Mouse (Mus musculus) kidney, adult 2 months (tissue): ENCODE data around the gene Asic1. TPM values are rescaled to one million over a fixed set of nuclear protein-coding genes. Genes with fewer than 3 reads are reported as not detected.
A peak's percentile ranks its signal among the peaks of the same experiment; 100 is the strongest.

Source experiments
- DNase-seq: peaks from one replicate; pipeline ENCODE4 v3.0.0; 2021
- H3K27ac ChIP-seq: fragments of 200-500 bp; 2 replicates; pipeline ENCODE4 v1.5.1; 2012; ENCODE audit warnings: low read depth, low read length, control low read depth, inconsistent platforms; ENCODE audit not compliant: insufficient read depth
- H3K27me3 ChIP-seq: fragments of 200-500 bp; replicated peaks from 2 replicates; pipeline ENCODE4 v1.6.1; 2012; ENCODE audit warnings: mild to moderate bottlenecking, moderate library complexity, low read length, inconsistent platforms; ENCODE audit not compliant: control insufficient read depth, insufficient read depth
- H3K36me3 ChIP-seq: fragments of 200-500 bp; 2 replicates; pipeline ENCODE4 v1.6.1; 2012; ENCODE audit warnings: mild to moderate bottlenecking, moderate library complexity, low read length, inconsistent platforms; ENCODE audit not compliant: control insufficient read depth, insufficient read depth
- H3K4me1 ChIP-seq: fragments of 200-500 bp; 2 replicates; pipeline ENCODE4 v1.6.1; 2011; ENCODE audit warnings: low read length; ENCODE audit not compliant: control insufficient read depth, insufficient read depth
- H3K4me3 ChIP-seq: fragments of 200-500 bp; 2 replicates; pipeline ENCODE4 v1.5.1; 2011; ENCODE audit warnings: mild to moderate bottlenecking, low read depth, low read length, control low read depth; ENCODE audit not compliant: insufficient read depth
- CTCF ChIP-seq: fragments of 200-500 bp; conservative IDR thresholded peaks from 2 replicates; pipeline ENCODE4 v1.5.1; 2011; ENCODE audit warnings: low read depth, mild to moderate bottlenecking, control low read depth, low read length, moderate library complexity, mixed read lengths; ENCODE audit not compliant: insufficient read depth, insufficient read length
- POLR2A ChIP-seq: fragments of 200-500 bp; IDR thresholded peaks from one replicate; pipeline ENCODE4 v1.6.1; 2011; ENCODE audit warnings: low read depth, low read length, control low read depth
- WGBS: fragments of 180-500 bp; shearing (Covaris S2); methylation state at CpG from one replicate; pipeline ENCODE4 v1.1.7; 2018; 5-methylcytosine and 5-hydroxymethylcytosine counted together
- polyA plus RNA-seq: library from polyadenylated mRNA; depleted of rRNA; stranded (reverse); fragments of >200 nt; gene quantifications from 2 replicates; pipeline ENCODE4 v1.2.3, GENCODE M21; 2012

The Asic1 gene
- polyA plus RNA-seq, 1 experiment, result 0.34 TPM

DNA sequence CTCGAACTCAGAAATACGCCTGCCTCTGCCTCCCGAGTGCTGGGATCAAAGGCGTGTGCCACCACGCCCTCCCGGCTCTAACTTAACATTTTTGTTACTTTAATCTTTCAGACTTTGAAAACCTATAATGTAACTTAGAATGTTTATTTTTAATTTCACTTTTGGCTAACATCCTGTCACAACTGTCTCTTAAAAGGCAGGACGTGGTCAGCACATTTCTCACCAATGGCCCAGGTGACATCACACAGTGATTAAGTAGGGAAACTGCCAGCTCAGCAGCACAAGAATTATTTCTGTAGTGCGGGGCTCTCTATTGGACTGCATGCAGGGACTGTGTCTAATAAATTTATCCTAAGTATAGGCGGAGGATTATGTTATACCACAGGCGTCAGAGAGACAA lies 26.3 kb upstream of the Asic1 start:
- no peak for TF ChIP-seq CTCF
- Histone ChIP-seq H3K4me1 (peaks cover 3% of the 10 kb centered on the region; the same call in 1 of the 2 replicates), H3K27ac (no peak overlapping the region), H3K4me3 (no peak overlapping the region), H3K27me3 (no peaks in the 10 kb centered on the region), H3K36me3 (no peaks in the 10 kb centered on the region)
- 89% methylated on average over 10 of the region's 10 CpGs for WGBS
- no peak for DNase-seq

DNA sequence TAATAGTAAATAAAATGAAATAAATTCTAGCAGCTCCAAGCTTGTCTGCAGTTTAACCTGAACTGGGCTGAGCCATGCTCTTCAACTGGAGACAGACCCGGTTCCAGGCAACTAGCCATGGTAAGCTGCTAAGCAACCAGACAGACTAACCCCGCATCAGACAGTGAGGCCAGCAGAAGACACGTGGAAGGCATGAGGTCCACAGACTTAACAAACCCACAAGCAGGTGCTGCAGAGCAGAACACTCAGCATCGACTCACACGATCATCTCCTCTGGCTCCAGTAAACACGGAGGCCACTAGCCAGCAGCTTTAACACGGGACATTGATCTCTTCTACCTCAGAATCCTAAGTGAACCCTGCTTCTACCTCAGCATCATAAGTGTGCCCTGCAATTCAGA lies 25.4 kb upstream of the Asic1 start:
- Histone ChIP-seq H3K4me3 (no peak overlapping the region), H3K27ac (no peak overlapping the region), H3K27me3 (no peaks in the 10 kb centered on the region), H3K36me3 (no peaks in the 10 kb centered on the region), H3K4me1 (peaks cover 3% of the 10 kb centered on the region; the same call in 1 of the 2 replicates)
- DNase-seq, result no peak
- TF ChIP-seq POLR2A (no peak), CTCF (no peak)
- 40% methylated on average over 7 of the region's 7 CpGs for WGBS

DNA sequence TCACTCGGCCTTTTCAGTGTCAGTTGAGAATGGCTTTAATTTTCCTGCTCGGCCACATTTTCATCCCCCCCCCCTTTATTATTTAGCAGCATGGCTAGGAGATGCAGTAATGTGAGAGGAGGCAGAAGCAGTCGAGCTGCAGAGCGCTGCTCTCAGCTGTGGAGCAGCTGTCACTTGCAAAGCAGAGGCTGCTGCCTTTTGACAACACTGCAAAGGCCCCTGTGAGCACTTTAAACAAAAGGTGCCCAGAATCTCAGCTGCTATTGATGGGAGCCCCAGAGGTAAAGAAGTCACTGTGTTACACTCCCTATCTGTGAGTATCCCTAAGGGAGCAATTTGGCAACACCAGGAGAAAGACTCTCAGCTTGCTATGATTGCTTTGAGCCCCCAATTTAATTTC lies 21.8 kb upstream of the Asic1 start:
- H3K4me1 ChIP-seq, result peaks cover 3% of the 10 kb centered on the region; the same call in 1 of the 2 replicates
- no peak overlapping the region for H3K27ac ChIP-seq
- H3K4me3 ChIP-seq, result no peak overlapping the region
- H3K27me3 ChIP-seq, result no peaks in the 10 kb centered on the region
- 46% methylated on average over 4 of the region's 4 CpGs for WGBS
- H3K36me3 ChIP-seq, result no peaks in the 10 kb centered on the region
- TF ChIP-seq CTCF (no peak), POLR2A (no peak)
- DNase-seq, result no peak

GRCm38 (mm10) chr15:99649067-99649761 lies 21.0 kb upstream of the Asic1 start:
- peaks cover 3% of the 10 kb centered on the region; the same call in 1 of the 2 replicates for H3K4me1 ChIP-seq
- no peak for TF ChIP-seq POLR2A
- no peak for TF ChIP-seq CTCF
- no peak overlapping the region for H3K4me3 ChIP-seq
- no peaks in the 10 kb centered on the region for H3K27me3 ChIP-seq
- no peak for DNase-seq
- H3K27ac ChIP-seq, result no peak overlapping the region
- no peaks in the 10 kb centered on the region for H3K36me3 ChIP-seq
- WGBS, result 63% methylated on average over 6 of the region's 6 CpGs

DNA sequence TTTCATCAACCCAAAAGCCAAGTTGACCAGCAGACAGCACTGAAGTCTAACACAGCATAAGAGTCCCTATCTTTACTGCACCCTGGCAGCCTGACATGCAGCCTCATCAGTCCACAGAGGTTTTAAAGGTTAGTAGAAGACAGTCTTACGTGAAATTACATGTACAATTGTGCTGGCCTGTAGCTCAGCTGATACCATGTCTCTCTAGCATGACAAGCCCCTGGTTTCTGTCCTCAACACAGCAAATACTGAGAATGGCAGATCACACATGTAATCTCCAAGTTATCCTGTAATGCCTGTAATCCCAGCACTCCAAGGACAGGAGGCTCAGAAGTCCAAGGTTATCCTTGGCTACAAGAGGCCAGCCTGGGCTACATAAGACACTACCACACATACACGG lies 19.9 kb upstream of the Asic1 start:
- Histone ChIP-seq H3K27me3 (no peaks in the 10 kb centered on the region), H3K27ac (no peak overlapping the region), H3K4me3 (no peak overlapping the region), H3K36me3 (no peaks in the 10 kb centered on the region), H3K4me1 (no peaks in the 10 kb centered on the region)
- no peak for DNase-seq
- WGBS, result 55% methylated on average over 2 of the region's 2 CpGs
- no peak for TF ChIP-seq POLR2A

GRCm38 (mm10) chr15:99651163-99651872 lies 18.9 kb upstream of the Asic1 start, which contains the start of gene Racgap1:
Gene Racgap1, minus strand, starts transcription at chr15:99651656.
- TF ChIP-seq POLR2A (no peak), CTCF (no peak)
- H3K27ac ChIP-seq, result no peak within 1 kb of the TSS
- H3K4me1 ChIP-seq, result no peaks in the 10 kb centered on the region
- H3K36me3 ChIP-seq, result no peaks in the 10 kb centered on the region
- WGBS, result under 1% methylated on average over 65 of the region's 68 CpGs
- DNase-seq, result peak; percentile 99
- peak within 1 kb of the TSS; percentile 74 for H3K4me3 ChIP-seq
- no peaks in the 10 kb centered on the region for H3K27me3 ChIP-seq

GRCm38 (mm10) chr15:99651984-99652872 lies 17.9 kb upstream of the Asic1 start:
- H3K27me3 ChIP-seq, result no peaks in the 10 kb centered on the region
- H3K27ac ChIP-seq, result no peak overlapping the region
- TF ChIP-seq POLR2A, result no peak
- no peak for TF ChIP-seq CTCF
- no peak for DNase-seq
- H3K4me1 ChIP-seq, result no peaks in the 10 kb centered on the region
- no peak overlapping the region for H3K4me3 ChIP-seq
- 77% methylated on average over 10 of the region's 10 CpGs for WGBS
- no peaks in the 10 kb centered on the region for H3K36me3 ChIP-seq
